Mouse (Mus musculus) limb, embryonic 11.5 days (tissue): ENCODE measurements around the gene Tdgf1. TPM values are rescaled to one million over a fixed set of nuclear protein-coding genes. Genes with fewer than 3 reads are reported as not detected.
A peak's percentile ranks its signal among the peaks of the same experiment; 100 is the strongest.

Experiments used
- ATAC-seq: fragments of 200-750 bp; cut with Nextera tagmentation; 2 replicates; pipeline ENCODE4 v1.8.0; 2017; ENCODE audit warnings: low read depth; ENCODE audit not compliant: insufficient number of reproducible peaks, low FRiP score, low TSS enrichment
- DNase-seq: peaks from one replicate; pipeline ENCODE4 v3.0.0-alpha.2; 2015; ENCODE audit warnings: low spot score
- H3K27ac ChIP-seq: fragments of 300-500 bp; sonication (generic); replicated peaks from 2 replicates; pipeline ENCODE4 v1.5.1; 2014; ENCODE audit warnings: low read depth, mild to moderate bottlenecking, low read length
- H3K27me3 ChIP-seq: fragments of 300-500 bp; sonication (generic); 2 replicates; pipeline ENCODE4 v1.6.1; 2014; ENCODE audit warnings: mild to moderate bottlenecking, low read length, mixed read lengths; ENCODE audit not compliant: control insufficient read depth, insufficient read depth
- H3K36me3 ChIP-seq: fragments of 300-500 bp; sonication (generic); 2 replicates; pipeline ENCODE4 v1.6.1; 2014; ENCODE audit warnings: mild to moderate bottlenecking, low read length, moderate library complexity, mixed read lengths; ENCODE audit not compliant: control insufficient read depth, insufficient read depth
- H3K4me1 ChIP-seq: fragments of 300-500 bp; sonication (generic); 2 replicates; pipeline ENCODE4 v1.6.1; 2014; ENCODE audit warnings: low read length, mixed read lengths; ENCODE audit not compliant: control insufficient read depth, insufficient read depth
- H3K4me2 ChIP-seq: fragments of 300-500 bp; sonication (generic); 2 replicates; pipeline ENCODE4 v1.6.1; 2014; ENCODE audit warnings: low read depth, mild to moderate bottlenecking, moderate library complexity; ENCODE audit not compliant: severe bottlenecking
- H3K4me3 ChIP-seq: fragments of 300-500 bp; sonication (generic); 2 replicates; pipeline ENCODE4 v1.5.1; 2014; ENCODE audit warnings: low read depth, low read length
- H3K9ac ChIP-seq: fragments of 300-500 bp; sonication (generic); 2 replicates; pipeline ENCODE4 v1.6.1; 2014; ENCODE audit warnings: mild to moderate bottlenecking, low read length
- H3K9me3 ChIP-seq: fragments of 300-500 bp; sonication (generic); 2 replicates; pipeline ENCODE4 v1.6.1; 2016; ENCODE audit warnings: low read length; ENCODE audit not compliant: control insufficient read depth
- WGBS: fragments of 180-500 bp; shearing (Covaris S2); extraction: QIAGEN DNeasy Blood & Tissue Kit; methylation state at CpG from one replicate; pipeline ENCODE4 v1.1.7; 2014; 5-methylcytosine and 5-hydroxymethylcytosine counted together
- polyA plus RNA-seq: library from polyadenylated mRNA; unstranded; fragments of >200 nt; fragmentation: Nextera tagmentation; extraction: Ambion mirVana; gene quantifications from 2 replicates; pipeline ENCODE4 v1.2.1, GENCODE M21; 2014

Tdgf1 gene
- polyA plus RNA-seq, 1 experiment from 2014 or later, result not detected

DNA sequence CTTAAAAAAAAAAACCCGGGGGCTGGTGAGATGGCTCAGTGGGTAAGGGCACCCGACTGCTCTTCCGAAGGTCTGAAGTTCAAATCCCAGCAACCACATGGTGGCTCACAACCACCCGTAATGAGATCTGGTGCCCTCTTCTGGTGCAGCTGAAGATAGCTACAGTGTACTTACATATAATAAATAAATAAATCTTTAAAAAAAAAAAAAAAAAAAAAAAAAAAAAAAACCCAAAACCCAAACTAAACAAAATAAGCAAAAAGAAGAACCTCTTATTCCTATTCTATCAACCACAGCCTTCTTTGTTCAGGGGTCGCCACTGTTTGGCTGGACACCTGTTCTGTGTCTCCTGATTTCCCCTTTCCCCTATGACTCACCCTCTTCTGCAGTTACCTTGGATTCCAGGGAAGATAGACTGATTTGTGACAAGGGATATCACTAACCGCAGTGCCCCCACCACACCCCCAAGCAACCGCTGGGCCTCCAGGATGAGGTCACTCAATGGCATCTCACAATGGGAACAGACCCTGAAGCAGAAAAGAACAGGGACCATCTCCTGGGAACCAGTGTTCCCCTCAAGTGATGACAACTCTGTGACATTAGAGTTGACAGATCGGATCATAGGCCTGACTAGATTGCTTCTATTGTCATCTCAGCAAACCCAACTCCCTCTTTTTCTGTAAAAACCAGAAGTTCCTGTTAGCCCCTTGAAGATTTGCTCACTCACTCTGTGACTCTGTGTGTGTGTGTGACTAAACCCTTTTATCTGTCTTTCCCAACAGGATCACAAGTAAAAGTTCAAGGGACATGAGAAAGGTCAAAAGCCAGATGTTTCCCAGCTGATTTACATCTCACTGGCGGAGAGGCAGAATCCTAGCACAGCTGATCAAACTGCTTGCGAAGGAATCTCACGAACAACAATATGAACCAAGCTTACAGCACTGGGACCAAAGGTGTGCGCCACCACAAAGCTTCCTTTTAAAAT, 8.2 kb downstream of the Tdgf1 start:
- Histone ChIP-seq H3K9ac (no peak overlapping the region), H3K4me2 (no peak overlapping the region), H3K4me3 (no peak overlapping the region), H3K9me3 (no peaks in the 10 kb centered on the region), H3K4me1 (no peaks in the 10 kb centered on the region), H3K27me3 (no peaks in the 10 kb centered on the region), H3K27ac (no peak overlapping the region), H3K36me3 (no peaks in the 10 kb centered on the region)
- WGBS, result 67% methylated on average over 12 of the region's 12 CpGs
- no peak for ATAC-seq
- no peak for DNase-seq

DNA sequence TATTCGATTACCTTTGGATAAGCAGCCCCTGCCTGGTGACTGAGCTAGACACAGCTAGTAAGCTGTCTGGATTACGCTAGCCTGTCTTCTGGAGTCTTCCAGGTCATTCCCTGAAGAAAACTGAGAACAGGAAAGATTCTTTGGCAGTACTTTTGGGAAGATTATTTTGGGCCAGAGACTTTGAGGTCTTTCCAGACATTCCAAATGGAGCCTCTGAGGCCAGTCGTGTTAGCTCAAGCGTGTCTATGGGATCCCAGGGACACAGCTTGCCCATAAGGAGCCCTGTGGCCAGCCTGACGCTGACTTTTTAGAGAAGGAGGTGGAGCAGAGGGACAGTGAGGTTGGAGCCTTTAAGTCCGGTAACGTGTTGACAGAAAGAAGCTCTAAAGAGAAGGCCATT, 10.0 kb downstream of the Tdgf1 start:
- no peak for ATAC-seq
- no peaks in the 10 kb centered on the region for H3K9me3 ChIP-seq

GRCm38 (mm10) chr9:110933850-110934437, 12.0 kb downstream of the Tdgf1 start:
- Histone ChIP-seq H3K9me3 (no peaks in the 10 kb centered on the region), H3K27ac (no peak overlapping the region), H3K4me1 (no peaks in the 10 kb centered on the region), H3K4me3 (no peak overlapping the region), H3K4me2 (no peak overlapping the region), H3K9ac (no peak overlapping the region), H3K36me3 (no peaks in the 10 kb centered on the region), H3K27me3 (no peaks in the 10 kb centered on the region)
- DNase-seq (no peak), ATAC-seq (no peak)
- 84% methylated on average over 12 of the region's 12 CpGs for WGBS

More for the DNA sequence above, 10.0 kb downstream of the Tdgf1 start:
- WGBS, result 89% methylated on average over 7 of the region's 7 CpGs
- H3K9ac ChIP-seq, result no peak overlapping the region
- H3K27ac ChIP-seq, result no peak overlapping the region
- H3K36me3 ChIP-seq, result no peaks in the 10 kb centered on the region
- no peak overlapping the region for H3K4me3 ChIP-seq
- DNase-seq, result no peak
- H3K27me3 ChIP-seq, result no peaks in the 10 kb centered on the region
- no peak overlapping the region for H3K4me2 ChIP-seq
- no peaks in the 10 kb centered on the region for H3K4me1 ChIP-seq

GRCm38 (mm10) chr9:110931573-110931972, 14.4 kb downstream of the Tdgf1 start:
- no peak overlapping the region for H3K4me3 ChIP-seq
- H3K4me2 ChIP-seq, result no peak overlapping the region
- no peak overlapping the region for H3K9ac ChIP-seq
- no peaks in the 10 kb centered on the region for H3K27me3 ChIP-seq
- DNase-seq, result no peak
- WGBS, result 80% methylated on average over 6 of the region's 6 CpGs
- H3K4me1 ChIP-seq, result no peaks in the 10 kb centered on the region
- no peaks in the 10 kb centered on the region for H3K9me3 ChIP-seq
- H3K27ac ChIP-seq, result no peak overlapping the region
- no peak for ATAC-seq
- no peaks in the 10 kb centered on the region for H3K36me3 ChIP-seq

DNA sequence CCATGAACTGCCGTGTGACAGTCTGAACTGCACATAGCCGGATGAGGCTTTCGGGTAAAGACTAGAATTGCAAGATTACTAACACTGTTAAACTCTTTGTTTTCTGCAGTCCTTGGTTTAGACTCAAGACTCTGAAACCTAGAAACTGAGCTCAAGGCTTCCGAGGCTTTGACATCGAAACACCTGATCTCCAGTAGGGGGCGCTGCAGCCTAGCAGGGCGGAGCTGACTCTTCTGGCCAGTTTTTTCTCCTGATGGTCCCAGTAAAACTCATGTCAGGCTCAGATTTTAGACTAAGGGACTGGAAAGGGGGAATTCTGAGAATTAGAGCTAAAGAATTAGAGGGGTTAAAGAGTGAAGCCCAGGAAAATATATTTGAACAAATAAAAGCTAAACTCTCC, 23.2 kb downstream of the Tdgf1 start:
- WGBS, result 20% methylated on average over 7 of the region's 7 CpGs

GRCm38 (mm10) chr9:110920665-110921419, 25.1 kb downstream of the Tdgf1 start:
- H3K9me3 ChIP-seq, result no peaks in the 10 kb centered on the region
- WGBS, result 75% methylated on average over 15 of the region's 15 CpGs
- no peaks in the 10 kb centered on the region for H3K27me3 ChIP-seq
- no peak overlapping the region for H3K9ac ChIP-seq
- no peaks in the 10 kb centered on the region for H3K36me3 ChIP-seq
- DNase-seq (no peak), ATAC-seq (no peak)
- H3K27ac ChIP-seq, result no peak overlapping the region
- no peak overlapping the region for H3K4me3 ChIP-seq
- H3K4me1 ChIP-seq, result no peaks in the 10 kb centered on the region
- H3K4me2 ChIP-seq, result no peak overlapping the region

More for the DNA sequence above, 23.2 kb downstream of the Tdgf1 start:
- Histone ChIP-seq H3K27me3 (no peaks in the 10 kb centered on the region), H3K4me2 (no peak overlapping the region), H3K27ac (no peak overlapping the region), H3K9me3 (no peaks in the 10 kb centered on the region), H3K4me1 (no peaks in the 10 kb centered on the region), H3K36me3 (no peaks in the 10 kb centered on the region), H3K4me3 (no peak overlapping the region), H3K9ac (no peak overlapping the region)
- DNase-seq (peak; percentile 89), ATAC-seq (no peak)

- H3K36me3 ChIP-seq, result no peaks in the 10 kb centered on the region
- no peak within 1 kb of the TSS for H3K9ac ChIP-seq
- H3K27me3 ChIP-seq, result no peaks in the 10 kb centered on the region
- H3K9me3 ChIP-seq, result no peaks in the 10 kb centered on the region
- no peak for ATAC-seq
- no peak within 1 kb of the TSS for H3K27ac ChIP-seq
- no peak within 1 kb of the TSS for H3K4me2 ChIP-seq
- no peak within 1 kb of the TSS for H3K4me3 ChIP-seq
- 90% methylated on average over 7 of the region's 7 CpGs for WGBS
- no peak for DNase-seq
- no peaks in the 10 kb centered on the region for H3K4me1 ChIP-seq
Measured at GRCm38 (mm10) chr9:110916786-110917185, 29.2 kb downstream of the Tdgf1 start, which contains the start of gene Fam240a. Gene Fam240a, minus strand, starts transcription at chr9:110916861.

- no peak for DNase-seq
- Histone ChIP-seq H3K9me3 (no peaks in the 10 kb centered on the region), H3K27ac (no peak overlapping the region), H3K4me1 (no peaks in the 10 kb centered on the region), H3K4me2 (no peak overlapping the region), H3K36me3 (no peaks in the 10 kb centered on the region), H3K4me3 (no peak overlapping the region), H3K27me3 (no peaks in the 10 kb centered on the region), H3K9ac (no peak overlapping the region)
- ATAC-seq, result no peak
- WGBS, result 71% methylated on average over 8 of the region's 8 CpGs
Measured at GRCm38 (mm10) chr9:110915466-110915865, 30.5 kb downstream of the Tdgf1 start.
